Mouse (Mus musculus) erythroblast, embryonic 14.5 days (primary cell): ENCODE measurements at regions not wholly inside any gene's neighbourhood (a gene's known extent, or its start where the extent isn't known, plus 50 kb on each side); places are given as distances from the start of the nearest gene placed in this dataset.

Experiments used
- H3K27me3 ChIP-seq: 2 replicates; pipeline ENCODE4 v1.6.1; 2012; ENCODE audit warnings: inconsistent platforms; ENCODE audit not compliant: control insufficient read depth
- H3K36me3 ChIP-seq: 2 replicates; pipeline ENCODE4 v1.6.1; 2012; ENCODE audit warnings: mild to moderate bottlenecking, inconsistent platforms; ENCODE audit not compliant: control insufficient read depth
- H3K4me1 ChIP-seq: 2 replicates; pipeline ENCODE4 v1.6.1; 2012; ENCODE audit warnings: inconsistent platforms; ENCODE audit not compliant: control insufficient read depth
- H3K4me3 ChIP-seq: replicated peaks from 2 replicates; pipeline ENCODE3; 2012; ENCODE audit warnings: moderate library complexity, mild to moderate bottlenecking, inconsistent platforms
- H3K9me3 ChIP-seq: 2 replicates; pipeline ENCODE4 v1.6.1; 2012; ENCODE audit warnings: low read length, inconsistent platforms, mixed read lengths; ENCODE audit not compliant: control insufficient read depth
- GATA1 ChIP-seq: IDR thresholded peaks from 2 replicates; pipeline ENCODE4 v1.6.1; 2012; ENCODE audit warnings: low read length, inconsistent platforms, mixed read lengths
- TAL1 ChIP-seq: IDR thresholded peaks from 3 replicates; pipeline ENCODE4 v1.6.1; 2012; ENCODE audit warnings: low read length, inconsistent platforms, mixed read lengths

- TF ChIP-seq TAL1 (no peak), GATA1 (no peak)
- H3K4me3 ChIP-seq, result no peak overlapping the region
- peaks cover 65% of the 10 kb centered on the region for H3K4me1 ChIP-seq
- no peaks in the 10 kb centered on the region for H3K9me3 ChIP-seq
- H3K36me3 ChIP-seq, result no peaks in the 10 kb centered on the region
- peaks cover 3% of the 10 kb centered on the region; the same call in 1 of the 2 replicates for H3K27me3 ChIP-seq
Measured at GRCm38 (mm10) chr12:86830247-86830585, 54.4 kb downstream of the Irf2bpl start.

- no peaks in the 10 kb centered on the region for H3K9me3 ChIP-seq
- TF ChIP-seq GATA1 (no peak), TAL1 (no peak)
- no peak overlapping the region for H3K4me3 ChIP-seq
- H3K27me3 ChIP-seq, result peaks cover 3% of the 10 kb centered on the region; the same call in 1 of the 2 replicates
- H3K36me3 ChIP-seq, result no peaks in the 10 kb centered on the region
- peaks cover 66% of the 10 kb centered on the region for H3K4me1 ChIP-seq
Measured at GRCm38 (mm10) chr12:86829581-86830246, 54.9 kb downstream of the Irf2bpl start.

- Histone ChIP-seq H3K36me3 (no peaks in the 10 kb centered on the region), H3K4me3 (no peak overlapping the region), H3K27me3 (peaks cover 2% of the 10 kb centered on the region; the same call in 1 of the 2 replicates), H3K9me3 (no peaks in the 10 kb centered on the region), H3K4me1 (peaks cover 56% of the 10 kb centered on the region)
- TF ChIP-seq TAL1 (no peak), GATA1 (no peak)
Measured at GRCm38 (mm10) chr12:86827241-86827606, 57.4 kb downstream of the Irf2bpl start.

- H3K27me3 ChIP-seq, result no peaks in the 10 kb centered on the region; the same call in 1 of the 2 replicates
- no peak overlapping the region for H3K4me3 ChIP-seq
- H3K4me1 ChIP-seq, result peaks cover 50% of the 10 kb centered on the region
- no peaks in the 10 kb centered on the region for H3K9me3 ChIP-seq
- no peaks in the 10 kb centered on the region for H3K36me3 ChIP-seq
- TF ChIP-seq GATA1 (no peak), TAL1 (no peak)
Measured at GRCm38 (mm10) chr12:86826420-86827240, 58.0 kb downstream of the Irf2bpl start.

- Histone ChIP-seq H3K27me3 (no peaks in the 10 kb centered on the region), H3K4me1 (peaks cover 49% of the 10 kb centered on the region), H3K36me3 (no peaks in the 10 kb centered on the region), H3K9me3 (no peaks in the 10 kb centered on the region), H3K4me3 (no peak overlapping the region)
- TF ChIP-seq TAL1, result no peak
- TF ChIP-seq GATA1, result no peak
Measured at GRCm38 (mm10) chr12:86825584-86826419, 58.8 kb downstream of the Irf2bpl start.

- H3K4me3 ChIP-seq, result peak overlapping the region; percentile 25
- peaks cover 48% of the 10 kb centered on the region for H3K4me1 ChIP-seq
- H3K27me3 ChIP-seq, result no peaks in the 10 kb centered on the region
- TF ChIP-seq TAL1, result no peak
- H3K36me3 ChIP-seq, result no peaks in the 10 kb centered on the region
- no peaks in the 10 kb centered on the region for H3K9me3 ChIP-seq
Measured at GRCm38 (mm10) chr12:86824860-86825583, 59.6 kb downstream of the Irf2bpl start.

GRCm38 (mm10) chr12:86823855-86824589 lies 60.6 kb downstream of the Irf2bpl start:
- peaks cover 38% of the 10 kb centered on the region for H3K4me1 ChIP-seq
- TF ChIP-seq GATA1 (no peak), TAL1 (no peak)
- no peaks in the 10 kb centered on the region for H3K9me3 ChIP-seq
- H3K36me3 ChIP-seq, result no peaks in the 10 kb centered on the region
- peak overlapping the region; percentile 61 for H3K4me3 ChIP-seq
- H3K27me3 ChIP-seq, result no peaks in the 10 kb centered on the region

- H3K4me3 ChIP-seq, result peak overlapping the region; percentile 61
- no peaks in the 10 kb centered on the region for H3K36me3 ChIP-seq
- H3K4me1 ChIP-seq, result peaks cover 38% of the 10 kb centered on the region
- H3K9me3 ChIP-seq, result no peaks in the 10 kb centered on the region
- TF ChIP-seq GATA1 (no peak), TAL1 (no peak)
- no peaks in the 10 kb centered on the region for H3K27me3 ChIP-seq
Measured at GRCm38 (mm10) chr12:86823488-86823854, 61.1 kb downstream of the Irf2bpl start.
